Mouse (Mus musculus) testis, adult 2 months (tissue): Measurements from ENCODE around the gene Gm26741. TPM values are rescaled to one million over a fixed set of nuclear protein-coding genes. Genes with fewer than 3 reads are reported as not detected.
A peak's percentile ranks its signal among the peaks of the same experiment; 100 is the strongest.
"Not testable (repeated sequence)": the region's sequence is repeated elsewhere in the genome, so short reads cannot be mapped to it uniquely, and the experiment has no call there.

Experiments used
- H3K27ac ChIP-seq: fragments of 200-500 bp; 2 replicates; pipeline ENCODE4 v1.5.1; 2012; ENCODE audit warnings: low read depth, low read length; ENCODE audit not compliant: control insufficient read depth, insufficient read depth
- H3K27me3 ChIP-seq: fragments of 200-500 bp; 2 replicates; pipeline ENCODE4 v1.6.1; 2012; ENCODE audit warnings: mild to moderate bottlenecking, low read length, moderate library complexity; ENCODE audit not compliant: control insufficient read depth, insufficient read depth
- H3K36me3 ChIP-seq: fragments of 200-500 bp; 2 replicates; pipeline ENCODE4 v1.6.1; 2012; ENCODE audit warnings: mild to moderate bottlenecking, low read length; ENCODE audit not compliant: control insufficient read depth, insufficient read depth
- H3K4me1 ChIP-seq: fragments of 200-500 bp; 2 replicates; pipeline ENCODE4 v1.6.1; 2012; ENCODE audit warnings: low read length; ENCODE audit not compliant: control insufficient read depth, insufficient read depth
- H3K4me3 ChIP-seq: fragments of 200-500 bp; 2 replicates; pipeline ENCODE4 v1.5.1; 2012; ENCODE audit warnings: low read depth, mild to moderate bottlenecking, low read length, moderate library complexity, mixed read lengths; ENCODE audit not compliant: control insufficient read depth
- CTCF ChIP-seq: fragments of 200-500 bp; IDR thresholded peaks from 2 replicates; pipeline ENCODE4 v1.5.1; 2012; ENCODE audit warnings: low read depth, mild to moderate bottlenecking, inconsistent platforms, low read length, moderate library complexity; ENCODE audit not compliant: control insufficient read depth, insufficient read depth, insufficient replicate concordance
- POLR2A ChIP-seq: fragments of 200-500 bp; IDR thresholded peaks from 2 replicates; pipeline ENCODE4 v1.6.1; 2012; ENCODE audit warnings: low read depth, mild to moderate bottlenecking, inconsistent platforms, low read length, moderate library complexity; ENCODE audit not compliant: control insufficient read depth
- polyA plus RNA-seq: library from polyadenylated mRNA; depleted of rRNA; stranded (reverse); fragments of >200 nt; gene quantifications from 2 replicates; pipeline ENCODE4 v1.2.3, GENCODE M21; 2012; rRNA removed

The Gm26741 gene
- not detected in 2 replicates for polyA plus RNA-seq

DNA sequence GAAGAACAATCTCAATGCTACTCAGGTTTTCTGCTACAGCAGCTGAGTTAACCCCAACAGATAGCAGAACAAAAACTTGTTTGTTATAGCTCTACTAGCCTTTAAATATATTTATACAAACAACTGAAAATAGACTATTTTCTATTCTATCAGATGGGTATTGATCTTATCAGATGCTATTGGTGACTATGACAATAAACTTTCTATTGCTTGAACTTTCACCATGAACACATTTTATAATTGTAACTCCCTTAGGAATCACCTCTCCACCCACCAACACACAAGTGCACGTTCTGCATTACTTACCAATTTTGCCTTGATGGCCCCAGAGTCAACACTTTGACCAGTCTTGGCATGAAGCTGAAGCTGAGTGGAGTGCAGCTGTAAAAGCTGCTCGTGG lies at the start of gene Gm26741:
TSS of gene Gm26741 (plus strand) at position 301 of the 400 bp plus-strand sequence.
- no peak within 1 kb of the TSS for H3K27ac ChIP-seq
- H3K4me1 ChIP-seq, result no peaks in the 10 kb centered on the region
- no peaks in the 10 kb centered on the region for H3K27me3 ChIP-seq
- no peak for TF ChIP-seq POLR2A
- no peak for TF ChIP-seq CTCF
- no peak within 1 kb of the TSS for H3K4me3 ChIP-seq
- H3K36me3 ChIP-seq, result no peaks in the 10 kb centered on the region; the same call in 1 of the 2 replicates

DNA sequence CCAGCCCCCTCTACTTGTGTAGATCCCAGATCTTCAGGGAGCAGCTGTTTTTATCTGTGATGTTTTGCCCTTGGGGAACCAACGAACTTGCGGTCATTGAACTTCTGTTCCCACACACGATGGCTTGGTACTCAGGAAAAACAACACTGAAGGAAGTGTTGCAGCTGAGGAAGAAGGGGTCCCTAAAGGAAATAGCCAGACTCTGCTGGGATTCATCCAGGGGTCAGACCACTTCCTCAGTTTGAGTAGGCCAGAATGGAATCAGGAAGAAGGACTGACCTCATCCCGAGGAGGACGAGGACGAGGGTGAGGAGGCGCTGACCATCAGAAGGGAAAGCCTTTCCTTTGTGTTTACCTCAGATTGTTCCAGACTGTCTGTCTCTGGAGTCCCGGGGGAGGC lies 49.4 kb upstream of the Gm26741 start:
- Histone ChIP-seq H3K27me3 (no peaks in the 10 kb centered on the region), H3K4me3 (no peak overlapping the region), H3K4me1 (no peaks in the 10 kb centered on the region), H3K36me3 (no peaks in the 10 kb centered on the region), H3K27ac (no peak overlapping the region)
- no peak for TF ChIP-seq CTCF

DNA sequence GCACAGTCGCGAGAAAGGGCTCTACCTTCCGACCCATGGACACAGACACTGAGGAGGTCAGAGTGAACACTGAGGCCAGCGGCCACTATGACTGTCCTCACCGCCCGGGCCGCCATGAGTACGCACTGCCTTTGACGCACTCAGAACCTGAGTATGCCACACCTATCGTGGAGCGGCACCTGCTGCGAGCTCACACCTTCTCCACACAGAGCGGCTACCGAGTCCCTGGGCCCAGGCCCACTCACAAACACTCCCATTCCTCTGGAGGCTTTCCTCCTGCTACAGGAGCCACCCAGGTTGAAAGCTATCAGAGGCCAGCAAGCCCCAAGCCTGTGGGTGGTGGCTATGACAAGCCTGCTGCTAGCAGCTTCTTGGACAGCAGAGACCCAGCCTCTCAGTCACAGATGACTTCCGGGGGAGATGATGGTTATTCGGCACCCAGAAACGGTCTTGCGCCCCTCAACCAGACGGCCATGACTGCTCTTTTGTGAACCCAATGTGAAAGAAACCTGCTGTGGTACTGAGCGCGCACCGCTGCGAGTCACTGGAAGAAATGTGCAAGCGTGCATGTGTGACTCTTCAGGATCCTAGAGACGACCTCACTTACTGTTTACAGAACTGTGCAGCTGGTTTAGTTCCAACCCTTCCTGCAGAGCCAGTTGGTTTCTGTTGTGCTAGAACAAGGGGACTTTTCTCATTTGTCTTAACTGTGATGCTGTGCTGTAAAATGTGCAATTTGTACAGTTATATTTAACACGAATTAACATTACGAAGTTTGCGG lies 38.9 kb upstream of the Gm26741 start:
- H3K27me3 ChIP-seq, result no peaks in the 10 kb centered on the region
- peaks cover 4% of the 10 kb centered on the region; the same call in 1 of the 2 replicates for H3K4me1 ChIP-seq
- TF ChIP-seq CTCF, result no peak
- no peak for TF ChIP-seq POLR2A
- H3K4me3 ChIP-seq, result peak overlapping the region; percentile 12; the same call in 1 of the 2 replicates
- H3K27ac ChIP-seq, result no peak overlapping the region
- no peaks in the 10 kb centered on the region for H3K36me3 ChIP-seq

DNA sequence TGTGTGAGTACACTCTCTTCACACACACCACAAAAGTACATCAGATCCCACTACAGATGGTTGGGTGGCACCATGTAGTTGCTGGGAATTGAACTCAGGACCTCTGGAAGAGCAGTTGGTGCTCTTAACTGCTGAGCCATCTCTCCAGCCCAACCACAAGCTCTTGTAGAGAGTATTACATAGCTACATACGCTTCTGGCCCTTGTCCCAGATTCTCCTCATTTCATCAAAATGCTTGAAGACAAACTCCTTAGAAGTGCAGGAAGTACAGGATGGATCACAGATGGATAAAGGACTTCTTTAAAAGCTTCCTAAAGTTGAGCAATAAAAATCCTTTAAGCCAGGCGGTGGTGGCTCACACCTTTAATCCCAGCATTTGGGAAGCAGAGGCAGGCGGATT lies 36.6 kb upstream of the Gm26741 start:
- no peak overlapping the region for H3K27ac ChIP-seq
- H3K4me3 ChIP-seq, result no peak overlapping the region
- no peaks in the 10 kb centered on the region for H3K36me3 ChIP-seq
- TF ChIP-seq CTCF, result no peak
- no peak for TF ChIP-seq POLR2A
- no peaks in the 10 kb centered on the region for H3K27me3 ChIP-seq
- H3K4me1 ChIP-seq, result peaks cover 4% of the 10 kb centered on the region; the same call in 1 of the 2 replicates

DNA sequence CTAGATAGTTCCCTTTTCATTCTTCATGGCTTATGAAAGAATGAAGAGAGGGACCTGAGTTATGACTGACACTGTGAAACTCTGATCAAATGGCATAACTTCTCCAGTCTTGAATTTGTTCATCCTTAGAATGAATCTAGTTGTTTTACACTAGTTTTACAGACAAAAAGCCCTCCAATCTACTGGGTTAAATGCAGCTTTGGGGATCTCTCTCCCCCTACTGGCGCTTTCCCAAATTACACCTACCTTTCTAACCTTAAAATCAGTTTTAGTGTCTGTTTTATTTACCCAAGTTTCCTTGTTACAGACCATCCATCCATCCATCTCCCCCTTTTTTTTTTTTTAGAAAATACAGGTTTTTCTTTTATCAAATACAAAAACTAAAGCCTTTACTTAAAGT lies 27.6 kb upstream of the Gm26741 start:
- no peaks in the 10 kb centered on the region for H3K27me3 ChIP-seq
- no peak overlapping the region for H3K27ac ChIP-seq
- no peak for TF ChIP-seq CTCF
- no peak for TF ChIP-seq POLR2A
- no peak overlapping the region for H3K4me3 ChIP-seq
- no peaks in the 10 kb centered on the region for H3K36me3 ChIP-seq
- H3K4me1 ChIP-seq, result no peaks in the 10 kb centered on the region

DNA sequence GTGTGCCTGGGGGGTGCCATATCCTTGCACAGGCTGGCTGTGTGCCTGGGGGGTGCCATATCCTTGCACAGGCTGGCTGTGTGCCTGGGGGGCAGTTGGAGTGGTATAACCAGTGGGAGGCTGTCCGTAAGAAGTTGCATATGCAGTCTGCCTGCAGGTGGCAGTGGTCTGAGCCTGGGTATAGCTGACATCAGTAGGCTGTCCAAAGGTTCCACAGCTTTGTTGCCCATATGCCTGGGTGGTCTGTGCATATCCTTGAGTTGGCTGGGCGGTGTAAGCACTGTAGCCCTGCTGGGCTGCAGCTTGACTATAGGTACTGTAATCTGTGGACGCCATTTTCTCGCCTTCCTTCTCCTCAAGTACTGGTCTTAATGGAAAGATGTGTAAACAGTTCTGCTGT lies 15.2 kb upstream of the Gm26741 start:
- not testable (repeated sequence) for H3K4me1 ChIP-seq

DNA sequence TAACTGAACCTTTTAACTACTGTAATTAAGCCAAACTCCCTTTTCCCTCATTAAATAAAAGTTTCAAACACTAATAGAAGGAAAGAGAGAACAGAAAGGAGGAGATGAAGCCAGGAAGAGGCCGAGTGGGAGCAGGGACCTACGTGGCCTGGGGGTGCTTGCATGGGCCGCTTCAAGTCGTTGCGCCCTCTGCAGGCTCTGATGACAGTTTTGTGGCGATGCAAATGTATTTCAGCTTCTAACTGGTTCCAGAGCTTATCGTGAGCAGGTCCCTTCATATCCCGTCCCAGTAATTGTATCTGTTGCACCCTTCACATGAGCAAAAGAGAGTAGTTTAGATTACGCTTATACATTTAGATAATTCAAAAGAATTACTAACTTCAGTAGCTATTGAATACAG lies 5.4 kb upstream of the Gm26741 start:
- Histone ChIP-seq H3K36me3 (no peaks in the 10 kb centered on the region; the same call in 1 of the 2 replicates), H3K27me3 (no peaks in the 10 kb centered on the region), H3K27ac (no peak overlapping the region), H3K4me3 (no peak overlapping the region), H3K4me1 (no peaks in the 10 kb centered on the region)
- TF ChIP-seq POLR2A, result no peak
- TF ChIP-seq CTCF, result no peak

More for the DNA sequence above, 15.2 kb upstream of the Gm26741 start:
- H3K36me3 ChIP-seq, H3K4me3 ChIP-seq, H3K27ac ChIP-seq, H3K27me3 ChIP-seq: not testable (repeated sequence)
